Mouse (Mus musculus) liver, postnatal 0 days (tissue): ENCODE measurements at regions not wholly inside any gene's neighbourhood (a gene's known extent, or its start where the extent isn't known, plus 50 kb on each side); places are given as distances from the start of the nearest gene placed in this dataset.

ENCODE experiments used
- ATAC-seq: fragments of 200-750 bp; cut with Nextera tagmentation; 2 replicates; pipeline ENCODE4 v1.8.0; 2017; ENCODE audit warnings: mild to moderate bottlenecking, moderate library complexity
- DNase-seq: peaks from one replicate; pipeline ENCODE4 v3.0.0-alpha.2; 2016
- H3K27ac ChIP-seq: fragments of 300-500 bp; sonication (generic); 2 replicates; pipeline ENCODE4 v1.5.1; 2014; ENCODE audit warnings: antibody characterized with exemption, moderate library complexity, mild to moderate bottlenecking, low read depth
- H3K27me3 ChIP-seq: fragments of 300-500 bp; sonication (generic); 2 replicates; pipeline ENCODE4 v1.6.1; 2014; ENCODE audit warnings: low read length, control low read depth, mixed read lengths; ENCODE audit not compliant: insufficient read depth
- H3K36me3 ChIP-seq: fragments of 300-500 bp; sonication (generic); replicated peaks from 2 replicates; pipeline ENCODE4 v1.6.1; 2014; ENCODE audit warnings: mild to moderate bottlenecking, control low read depth, low read length, moderate library complexity, mixed read lengths; ENCODE audit not compliant: insufficient read depth
- H3K4me1 ChIP-seq: fragments of 300-500 bp; sonication (generic); 2 replicates; pipeline ENCODE4 v1.6.1; 2014; ENCODE audit warnings: antibody characterized with exemption, mild to moderate bottlenecking, control low read depth; ENCODE audit not compliant: insufficient read depth
- H3K4me2 ChIP-seq: fragments of 300-500 bp; sonication (generic); 2 replicates; pipeline ENCODE4 v1.6.1; 2014; ENCODE audit warnings: low read depth, mild to moderate bottlenecking, low read length, moderate library complexity, mixed read lengths
- H3K4me3 ChIP-seq: fragments of 300-500 bp; sonication (generic); 2 replicates; pipeline ENCODE4 v1.5.1; 2014; ENCODE audit warnings: low read depth, low read length
- H3K9ac ChIP-seq: fragments of 300-500 bp; sonication (generic); replicated peaks from 2 replicates; pipeline ENCODE4 v1.6.1; 2014; ENCODE audit warnings: mild to moderate bottlenecking, moderate library complexity
- H3K9me3 ChIP-seq: fragments of 300-500 bp; sonication (generic); 2 replicates; pipeline ENCODE4 v1.6.1; 2016; ENCODE audit warnings: mild to moderate bottlenecking, control low read depth, low read length, mixed read lengths
- CTCF ChIP-seq: sonication (generic); IDR thresholded peaks from 2 replicates; pipeline ENCODE4 v1.5.1; 2016; ENCODE audit warnings: antibody characterized with exemption, low read depth
- EP300 ChIP-seq: IDR thresholded peaks from 2 replicates; pipeline ENCODE4 v1.6.1; 2016; ENCODE audit warnings: antibody characterized with exemption, low read depth, mild to moderate bottlenecking
- WGBS: fragments of 180-500 bp; shearing (Covaris S2); extraction: QIAGEN DNeasy Blood & Tissue Kit; methylation state at CpG from one replicate; pipeline ENCODE4 v1.1.7; 2014; ENCODE audit not compliant: insufficient replicate concordance; 5-methylcytosine and 5-hydroxymethylcytosine counted together

DNA sequence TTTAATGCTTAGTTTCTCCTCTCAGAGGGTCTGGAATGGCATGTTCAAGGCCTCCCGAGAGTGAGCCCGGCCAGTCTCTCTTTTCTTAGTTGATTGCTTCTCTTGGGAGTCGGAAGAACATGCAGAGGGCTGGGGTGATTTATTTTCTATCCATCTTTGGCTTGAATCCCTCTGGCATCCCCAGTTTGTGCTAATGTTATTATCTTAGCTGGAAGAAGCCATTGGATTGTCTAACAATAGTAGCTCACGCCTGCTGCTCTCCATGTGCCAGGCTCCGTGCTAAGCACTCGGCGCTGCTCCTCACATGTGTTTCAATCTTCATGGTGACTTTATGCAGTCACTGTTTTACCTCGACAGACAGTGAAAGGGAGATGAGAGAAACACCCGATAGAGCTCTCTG, 160.8 kb downstream of the Zfp706 start:
- Histone ChIP-seq H3K9ac (no peak overlapping the region), H3K36me3 (no peaks in the 10 kb centered on the region), H3K27me3 (no peaks in the 10 kb centered on the region), H3K4me2 (no peak overlapping the region), H3K9me3 (no peaks in the 10 kb centered on the region), H3K27ac (no peak overlapping the region), H3K4me1 (peaks cover 12% of the 10 kb centered on the region), H3K4me3 (no peak overlapping the region)
- ATAC-seq (no peak), DNase-seq (no peak)
- no peak for TF ChIP-seq CTCF
- no peak for TF ChIP-seq EP300
- 80% methylated on average over 9 of the region's 9 CpGs for WGBS
